Mouse (Mus musculus) erythroblast, embryonic 14.5 days (primary cell): Measurements from ENCODE around the gene Adcy5. TPM values are rescaled to one million over a fixed set of nuclear protein-coding genes. Genes with fewer than 3 reads are reported as not detected.

Source experiments
- H3K27me3 ChIP-seq: 2 replicates; pipeline ENCODE4 v1.6.1; 2012; ENCODE audit warnings: inconsistent platforms; ENCODE audit not compliant: control insufficient read depth
- H3K36me3 ChIP-seq: 2 replicates; pipeline ENCODE4 v1.6.1; 2012; ENCODE audit warnings: mild to moderate bottlenecking, inconsistent platforms; ENCODE audit not compliant: control insufficient read depth
- H3K4me1 ChIP-seq: 2 replicates; pipeline ENCODE4 v1.6.1; 2012; ENCODE audit warnings: inconsistent platforms; ENCODE audit not compliant: control insufficient read depth
- H3K4me3 ChIP-seq: replicated peaks from 2 replicates; pipeline ENCODE3; 2012; ENCODE audit warnings: moderate library complexity, mild to moderate bottlenecking, inconsistent platforms
- H3K9me3 ChIP-seq: 2 replicates; pipeline ENCODE4 v1.6.1; 2012; ENCODE audit warnings: low read length, inconsistent platforms, mixed read lengths; ENCODE audit not compliant: control insufficient read depth
- GATA1 ChIP-seq: IDR thresholded peaks from 2 replicates; pipeline ENCODE4 v1.6.1; 2012; ENCODE audit warnings: low read length, inconsistent platforms, mixed read lengths
- TAL1 ChIP-seq: IDR thresholded peaks from 3 replicates; pipeline ENCODE4 v1.6.1; 2012; ENCODE audit warnings: low read length, inconsistent platforms, mixed read lengths
- polyA plus RNA-seq: library from polyadenylated mRNA; stranded (reverse); fragments of >175 nt; gene quantifications from 2 replicates; pipeline ENCODE4 v1.2.3, GENCODE M21; 2012

The Adcy5 gene
- polyA plus RNA-seq, 1 experiment = not detected

DNA sequence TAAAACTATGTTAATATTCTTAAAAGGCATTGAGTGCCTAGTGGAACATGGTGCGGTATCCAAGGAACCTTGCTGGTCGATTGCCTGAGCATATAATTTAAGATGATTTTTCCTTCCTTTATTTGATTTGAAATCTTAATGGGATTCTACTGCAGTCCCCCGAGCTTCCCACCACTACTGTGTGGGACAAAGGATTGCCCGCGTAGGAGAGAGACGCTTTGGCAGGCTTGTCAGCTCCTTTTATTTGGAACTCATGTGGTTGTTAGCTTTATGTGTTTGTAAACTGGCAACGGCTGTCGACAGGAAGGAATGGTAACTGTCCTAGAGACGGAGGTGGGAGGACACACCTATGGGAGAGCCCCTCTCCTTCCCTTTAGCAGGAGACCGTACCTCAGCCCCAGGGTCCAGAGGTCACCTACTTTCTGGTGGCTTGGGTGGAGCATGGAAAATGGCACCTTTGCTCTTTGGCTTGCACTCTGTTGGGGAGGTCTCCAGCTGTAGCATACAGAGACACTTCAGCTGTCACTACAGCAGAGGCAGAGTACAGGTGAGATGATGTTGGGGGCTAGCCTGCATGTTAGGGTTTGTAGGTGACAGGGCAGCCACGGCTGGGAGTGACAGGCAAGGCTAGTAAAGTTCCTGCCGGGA, 84.8 kb downstream of the Adcy5 start:
- no peaks in the 10 kb centered on the region for H3K36me3 ChIP-seq
- no peaks in the 10 kb centered on the region for H3K9me3 ChIP-seq
- TF ChIP-seq GATA1 (no peak), TAL1 (no peak)
- H3K27me3 ChIP-seq = no peaks in the 10 kb centered on the region
- no peaks in the 10 kb centered on the region for H3K4me1 ChIP-seq
- H3K4me3 ChIP-seq = no peak overlapping the region

GRCm38 (mm10) chr16:35239966-35240730, 85.5 kb downstream of the Adcy5 start:
- H3K9me3 ChIP-seq = no peaks in the 10 kb centered on the region
- H3K4me1 ChIP-seq = no peaks in the 10 kb centered on the region
- no peak overlapping the region for H3K4me3 ChIP-seq
- no peaks in the 10 kb centered on the region for H3K36me3 ChIP-seq
- no peaks in the 10 kb centered on the region for H3K27me3 ChIP-seq
- TF ChIP-seq GATA1 (no peak), TAL1 (no peak)

DNA sequence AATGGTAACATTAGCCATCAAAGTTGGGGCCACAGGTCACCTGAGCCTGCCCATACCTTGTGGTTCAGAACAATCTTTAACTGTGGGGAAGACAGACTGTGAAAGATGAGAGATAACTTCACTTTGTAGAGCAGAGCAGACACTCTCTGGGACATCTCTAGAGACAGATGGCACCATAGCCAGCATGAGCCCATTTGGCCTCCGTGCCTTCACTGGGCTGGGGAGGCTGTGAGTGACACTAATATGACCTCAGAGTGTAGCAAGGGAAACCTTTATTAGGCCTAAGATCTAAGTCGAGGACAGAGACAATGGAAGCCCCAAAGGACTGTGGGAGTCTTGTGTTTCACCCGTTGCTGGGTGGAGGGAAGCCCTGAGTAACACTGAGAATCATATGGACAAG, 92.7 kb downstream of the Adcy5 start:
- H3K9me3 ChIP-seq = no peaks in the 10 kb centered on the region
- H3K36me3 ChIP-seq = no peaks in the 10 kb centered on the region
- no peaks in the 10 kb centered on the region for H3K27me3 ChIP-seq
- H3K4me1 ChIP-seq = no peaks in the 10 kb centered on the region
- H3K4me3 ChIP-seq = no peak overlapping the region
- no peak for TF ChIP-seq GATA1
- TF ChIP-seq TAL1 = no peak

DNA sequence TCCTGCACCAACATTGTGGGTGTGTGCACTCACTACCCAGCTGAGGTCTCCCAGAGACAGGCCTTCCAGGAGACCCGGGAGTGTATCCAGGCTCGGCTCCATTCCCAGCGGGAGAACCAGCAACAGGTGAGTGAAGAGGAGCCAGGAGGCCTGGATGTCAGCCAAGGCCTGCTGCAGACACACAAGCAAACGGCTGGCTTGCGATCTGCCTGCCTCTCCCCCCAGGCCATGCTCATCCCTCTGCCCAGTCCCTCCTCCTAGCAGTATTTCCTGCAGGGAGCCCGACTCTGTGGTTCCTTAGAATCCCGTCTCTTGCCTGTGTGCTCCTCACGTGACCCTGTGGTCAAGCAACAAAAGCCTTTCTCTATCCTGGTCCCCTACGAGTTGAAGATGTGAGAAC, 94.1 kb downstream of the Adcy5 start:
- TF ChIP-seq GATA1 (no peak), TAL1 (no peak)
- H3K9me3 ChIP-seq = no peaks in the 10 kb centered on the region
- no peaks in the 10 kb centered on the region for H3K4me1 ChIP-seq
- H3K36me3 ChIP-seq = no peaks in the 10 kb centered on the region
- no peak overlapping the region for H3K4me3 ChIP-seq
- H3K27me3 ChIP-seq = no peaks in the 10 kb centered on the region

- H3K9me3 ChIP-seq = no peaks in the 10 kb centered on the region
- no peaks in the 10 kb centered on the region for H3K4me1 ChIP-seq
- H3K4me3 ChIP-seq = no peak overlapping the region
- no peak for TF ChIP-seq GATA1
- no peak for TF ChIP-seq TAL1
- H3K36me3 ChIP-seq = no peaks in the 10 kb centered on the region
- H3K27me3 ChIP-seq = no peaks in the 10 kb centered on the region
These were observed 95.1 kb downstream of the Adcy5 start for GRCm38 (mm10) chr16:35249763-35250162.

DNA sequence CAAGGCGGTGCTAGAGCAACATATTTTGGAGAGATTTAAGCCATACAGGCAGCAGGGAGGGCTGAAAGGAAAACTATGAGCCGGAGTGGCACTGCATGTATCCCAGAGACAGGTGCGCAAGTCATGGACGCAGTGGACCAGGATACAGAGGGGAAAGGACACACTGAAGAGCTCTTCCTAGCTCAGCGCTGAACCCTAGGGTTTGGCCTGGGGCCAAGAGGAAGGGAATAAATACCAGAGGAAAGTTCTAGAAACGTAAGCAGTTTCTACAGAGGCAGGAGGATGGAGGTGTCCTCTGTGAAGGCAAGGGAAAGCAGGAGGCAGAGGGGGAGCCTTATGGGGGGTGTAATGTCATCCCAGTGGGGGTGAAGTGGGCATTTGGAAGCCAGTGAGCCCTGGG, 97.0 kb downstream of the Adcy5 start:
- no peaks in the 10 kb centered on the region for H3K27me3 ChIP-seq
- no peaks in the 10 kb centered on the region for H3K36me3 ChIP-seq
- H3K4me3 ChIP-seq = no peak overlapping the region
- no peaks in the 10 kb centered on the region for H3K9me3 ChIP-seq
- H3K4me1 ChIP-seq = no peaks in the 10 kb centered on the region
- TF ChIP-seq TAL1 = no peak
- TF ChIP-seq GATA1 = no peak

DNA sequence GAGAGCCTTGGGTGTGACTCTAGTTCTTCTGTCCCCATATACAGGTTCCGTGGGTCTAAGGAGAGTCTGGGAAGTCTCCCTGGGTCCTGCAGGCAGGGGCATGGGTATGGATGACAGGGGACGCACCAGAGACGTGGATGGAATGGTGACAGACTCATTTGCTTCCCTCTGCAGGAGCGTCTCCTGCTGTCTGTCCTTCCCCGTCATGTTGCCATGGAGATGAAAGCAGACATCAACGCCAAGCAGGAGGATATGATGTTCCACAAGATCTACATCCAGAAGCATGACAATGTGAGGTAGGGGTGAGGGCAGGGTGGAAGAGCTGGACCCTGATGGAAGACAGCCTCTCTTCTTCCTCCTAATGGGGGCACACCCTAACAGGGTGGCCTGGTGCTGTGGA, 98.3 kb downstream of the Adcy5 start:
- H3K36me3 ChIP-seq = no peaks in the 10 kb centered on the region
- H3K9me3 ChIP-seq = no peaks in the 10 kb centered on the region
- no peaks in the 10 kb centered on the region for H3K4me1 ChIP-seq
- H3K4me3 ChIP-seq = no peak overlapping the region
- no peaks in the 10 kb centered on the region for H3K27me3 ChIP-seq
- no peak for TF ChIP-seq GATA1
- TF ChIP-seq TAL1 = no peak

DNA sequence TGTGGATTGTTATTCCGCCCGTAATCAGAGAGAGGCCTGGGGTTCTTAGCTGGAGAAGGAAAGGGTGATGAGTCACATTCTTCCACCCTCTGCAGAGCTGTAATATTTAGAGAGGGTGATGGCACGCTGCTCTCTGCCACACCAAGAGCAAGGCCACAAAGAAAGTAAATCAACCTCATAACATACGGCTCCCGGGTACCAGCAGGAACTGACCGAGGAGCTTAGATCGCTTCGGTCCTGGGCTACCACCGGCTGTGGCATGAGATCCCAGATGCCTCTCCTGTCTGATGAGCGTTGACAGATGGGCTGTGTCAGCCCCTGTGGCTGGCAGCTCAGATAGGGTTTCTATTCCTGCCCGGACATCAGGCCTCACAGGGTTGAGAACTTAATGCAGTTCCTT, 101.3 kb downstream of the Adcy5 start:
- TF ChIP-seq TAL1 (no peak), GATA1 (no peak)
- Histone ChIP-seq H3K36me3 (no peaks in the 10 kb centered on the region), H3K27me3 (no peaks in the 10 kb centered on the region), H3K9me3 (no peaks in the 10 kb centered on the region), H3K4me3 (no peak overlapping the region), H3K4me1 (no peaks in the 10 kb centered on the region)

- Histone ChIP-seq H3K36me3 (no peaks in the 10 kb centered on the region), H3K27me3 (peaks cover 5% of the 10 kb centered on the region; the same call in 1 of the 2 replicates), H3K4me3 (no peak overlapping the region), H3K4me1 (no peaks in the 10 kb centered on the region), H3K9me3 (no peaks in the 10 kb centered on the region)
- no peak for TF ChIP-seq GATA1
These were observed 115.8 kb downstream of the Adcy5 start for GRCm38 (mm10) chr16:35270353-35270934.
